Mouse (Mus musculus) liver, embryonic 11.5 days (tissue): Measurements from ENCODE around the gene Usp47. TPM values are rescaled to one million over a fixed set of nuclear protein-coding genes. Genes with fewer than 3 reads are reported as not detected.
A peak's percentile ranks its signal among the peaks of the same experiment; 100 is the strongest.

Experiments
- ATAC-seq: fragments of 200-750 bp; cut with Nextera tagmentation; replicated peaks from 2 replicates; pipeline ENCODE4 v1.8.0; 2017; ENCODE audit warnings: moderate number of reproducible peaks, mild to moderate bottlenecking, moderate TSS enrichment, moderate library complexity; ENCODE audit not compliant: low FRiP score
- DNase-seq: peaks from one replicate; pipeline ENCODE4 v3.0.0-alpha.2; 2017; ENCODE audit warnings: low spot score
- H3K27ac ChIP-seq: fragments of 300-500 bp; sonication (generic); 2 replicates; pipeline ENCODE4 v1.5.1; 2014; ENCODE audit warnings: mild to moderate bottlenecking, low read depth, low read length, control low read depth
- H3K27me3 ChIP-seq: fragments of 300-500 bp; sonication (generic); replicated peaks from 2 replicates; pipeline ENCODE4 v1.6.1; 2014; ENCODE audit warnings: low read length, mixed read lengths; ENCODE audit not compliant: control insufficient read depth, insufficient read depth
- H3K36me3 ChIP-seq: fragments of 300-500 bp; sonication (generic); 2 replicates; pipeline ENCODE4 v1.6.1; 2014; ENCODE audit warnings: mild to moderate bottlenecking, low read length, moderate library complexity, mixed read lengths; ENCODE audit not compliant: control insufficient read depth, insufficient read depth
- H3K4me1 ChIP-seq: fragments of 300-500 bp; sonication (generic); replicated peaks from 2 replicates; pipeline ENCODE4 v1.6.1; 2014; ENCODE audit warnings: low read length, mixed read lengths; ENCODE audit not compliant: control insufficient read depth, insufficient read depth
- H3K4me2 ChIP-seq: fragments of 300-500 bp; sonication (generic); 2 replicates; pipeline ENCODE4 v1.6.1; 2014; ENCODE audit warnings: mild to moderate bottlenecking, control low read depth, moderate library complexity
- H3K4me3 ChIP-seq: fragments of 300-500 bp; sonication (generic); 2 replicates; pipeline ENCODE4 v1.5.1; 2014; ENCODE audit warnings: low read depth, low read length, control low read depth
- H3K9ac ChIP-seq: fragments of 300-500 bp; sonication (generic); 2 replicates; pipeline ENCODE4 v1.6.1; 2014; ENCODE audit warnings: low read depth, low read length, control low read depth
- H3K9me3 ChIP-seq: fragments of 300-500 bp; sonication (generic); 2 replicates; pipeline ENCODE4 v1.6.1; 2016; ENCODE audit warnings: low read length, inconsistent platforms, mixed read lengths; ENCODE audit not compliant: control insufficient read depth
- WGBS: fragments of 180-500 bp; shearing (Covaris S2); extraction: QIAGEN DNeasy Blood & Tissue Kit; methylation state at CpG from one replicate; pipeline ENCODE4 v1.1.7; 2014; 5-methylcytosine and 5-hydroxymethylcytosine counted together
- polyA plus RNA-seq: library from polyadenylated mRNA; unstranded; fragments of >200 nt; fragmentation: Nextera tagmentation; extraction: Ambion mirVana; gene quantifications from 2 replicates; pipeline ENCODE4 v1.2.1, GENCODE M21; 2014

Gene Usp47
- 55.3 and 62.7 TPM in 2 replicates for polyA plus RNA-seq

- Histone ChIP-seq H3K4me2 (peak within 1 kb of the TSS; percentile 89), H3K27me3 (no peaks in the 10 kb centered on the region), H3K4me1 (peaks cover 22% of the 10 kb centered on the region), H3K9me3 (no peaks in the 10 kb centered on the region), H3K9ac (peak within 1 kb of the TSS; percentile 99), H3K4me3 (peak within 1 kb of the TSS; percentile 94), H3K27ac (peak within 1 kb of the TSS; percentile 96), H3K36me3 (no peaks in the 10 kb centered on the region)
- ATAC-seq, result peak; percentile 83
- DNase-seq, result no peak
- under 1% methylated on average over 53 of the region's 54 CpGs for WGBS
Measured at GRCm38 (mm10) chr7:112023150-112023600, at the start of gene Usp47. Gene Usp47, plus strand, starts transcription at chr7:112023504.

DNA sequence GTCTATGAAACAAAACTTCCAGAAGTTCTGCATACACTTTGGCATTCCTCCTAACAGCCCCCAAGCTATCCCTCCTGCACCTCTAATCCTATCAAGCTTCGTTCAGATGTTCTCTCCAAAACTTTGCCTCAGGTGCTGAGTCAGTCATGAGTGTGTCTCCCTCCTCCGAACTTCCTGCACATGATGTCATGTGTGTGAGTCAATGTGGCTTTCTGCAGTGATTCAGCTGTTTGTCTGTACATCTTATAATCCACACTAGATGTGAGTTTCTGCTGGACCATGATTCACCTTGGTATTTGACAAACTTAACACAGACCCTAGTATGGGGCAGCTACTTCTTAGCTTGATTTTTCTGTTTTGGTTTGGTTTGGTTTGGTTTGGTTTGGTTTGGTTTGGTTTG, 46.9 kb upstream of the Usp47 start:
- Histone ChIP-seq H3K4me2 (no peak overlapping the region), H3K4me1 (no peaks in the 10 kb centered on the region), H3K36me3 (no peaks in the 10 kb centered on the region), H3K9me3 (no peaks in the 10 kb centered on the region), H3K9ac (no peak overlapping the region), H3K27me3 (no peaks in the 10 kb centered on the region), H3K4me3 (no peak overlapping the region), H3K27ac (no peak overlapping the region)
- ATAC-seq (no peak), DNase-seq (no peak)
- WGBS, result 54% methylated on average over 2 of the region's 2 CpGs

- no peaks in the 10 kb centered on the region for H3K9me3 ChIP-seq
- no peak overlapping the region for H3K4me3 ChIP-seq
- H3K27me3 ChIP-seq, result no peaks in the 10 kb centered on the region
- no peak overlapping the region for H3K4me2 ChIP-seq
- no peak for DNase-seq
- 67% methylated on average over 3 of the region's 3 CpGs for WGBS
- no peaks in the 10 kb centered on the region for H3K4me1 ChIP-seq
- no peak for ATAC-seq
- H3K9ac ChIP-seq, result no peak overlapping the region
- no peaks in the 10 kb centered on the region for H3K36me3 ChIP-seq
- H3K27ac ChIP-seq, result no peak overlapping the region
Measured at GRCm38 (mm10) chr7:111977871-111978270, 45.4 kb upstream of the Usp47 start.

GRCm38 (mm10) chr7:111982296-111982695, 41.0 kb upstream of the Usp47 start:
- H3K9ac ChIP-seq, result no peak overlapping the region
- H3K36me3 ChIP-seq, result no peaks in the 10 kb centered on the region
- no peaks in the 10 kb centered on the region for H3K27me3 ChIP-seq
- no peak overlapping the region for H3K4me3 ChIP-seq
- H3K9me3 ChIP-seq, result no peaks in the 10 kb centered on the region
- H3K4me2 ChIP-seq, result no peak overlapping the region
- ATAC-seq, result no peak
- no peak overlapping the region for H3K27ac ChIP-seq
- H3K4me1 ChIP-seq, result no peaks in the 10 kb centered on the region
- 92% methylated on average over 15 of the region's 15 CpGs for WGBS
- DNase-seq, result no peak

GRCm38 (mm10) chr7:111984530-111984929, 38.8 kb upstream of the Usp47 start:
- DNase-seq, result no peak
- Histone ChIP-seq H3K9ac (no peak overlapping the region), H3K4me3 (no peak overlapping the region), H3K9me3 (no peaks in the 10 kb centered on the region), H3K4me1 (no peaks in the 10 kb centered on the region), H3K36me3 (no peaks in the 10 kb centered on the region), H3K27me3 (no peaks in the 10 kb centered on the region), H3K27ac (no peak overlapping the region), H3K4me2 (no peak overlapping the region)
- WGBS, result 84% methylated on average over 3 of the region's 3 CpGs
- ATAC-seq, result no peak

- ATAC-seq (no peak), DNase-seq (no peak)
- H3K27me3 ChIP-seq, result no peaks in the 10 kb centered on the region
- no peak overlapping the region for H3K4me3 ChIP-seq
- no peaks in the 10 kb centered on the region for H3K9me3 ChIP-seq
- H3K27ac ChIP-seq, result no peak overlapping the region
- no peaks in the 10 kb centered on the region for H3K4me1 ChIP-seq
- H3K9ac ChIP-seq, result no peak overlapping the region
- no peaks in the 10 kb centered on the region for H3K36me3 ChIP-seq
- WGBS, result 69% methylated on average over 4 of the region's 4 CpGs
- no peak overlapping the region for H3K4me2 ChIP-seq
Measured at GRCm38 (mm10) chr7:111985266-111985665, 38.0 kb upstream of the Usp47 start.

- Histone ChIP-seq H3K27ac (no peak overlapping the region), H3K4me1 (no peaks in the 10 kb centered on the region), H3K4me2 (no peak overlapping the region), H3K36me3 (no peaks in the 10 kb centered on the region), H3K27me3 (no peaks in the 10 kb centered on the region), H3K9ac (no peak overlapping the region), H3K9me3 (no peaks in the 10 kb centered on the region), H3K4me3 (no peak overlapping the region)
- no peak for DNase-seq
- 68% methylated on average over 3 of the region's 3 CpGs for WGBS
- ATAC-seq, result no peak
Measured at GRCm38 (mm10) chr7:111986906-111987305, 36.4 kb upstream of the Usp47 start.

GRCm38 (mm10) chr7:111997441-111997840, 25.9 kb upstream of the Usp47 start:
- Histone ChIP-seq H3K36me3 (no peaks in the 10 kb centered on the region), H3K27ac (no peak overlapping the region), H3K4me3 (no peak overlapping the region), H3K27me3 (no peaks in the 10 kb centered on the region), H3K4me2 (no peak overlapping the region), H3K9me3 (no peaks in the 10 kb centered on the region), H3K4me1 (no peaks in the 10 kb centered on the region), H3K9ac (no peak overlapping the region)
- DNase-seq (no peak), ATAC-seq (no peak)
- 67% methylated on average over 2 of the region's 2 CpGs for WGBS

- ATAC-seq, result no peak
- no peaks in the 10 kb centered on the region for H3K27me3 ChIP-seq
- DNase-seq, result no peak
- H3K27ac ChIP-seq, result no peak overlapping the region
- H3K9ac ChIP-seq, result no peak overlapping the region
- H3K36me3 ChIP-seq, result no peaks in the 10 kb centered on the region
- H3K9me3 ChIP-seq, result no peaks in the 10 kb centered on the region
- H3K4me1 ChIP-seq, result no peaks in the 10 kb centered on the region
- H3K4me3 ChIP-seq, result no peak overlapping the region
- H3K4me2 ChIP-seq, result no peak overlapping the region
- WGBS, result 72% methylated on average over 6 of the region's 6 CpGs
Measured at GRCm38 (mm10) chr7:111998446-111999004, 24.8 kb upstream of the Usp47 start.
